Mouse (Mus musculus) cerebellum, adult 2 months (tissue): ENCODE measurements around the gene Ppp1r1c.

Source experiments
- CTCF ChIP-seq: fragments of 200-500 bp; IDR thresholded peaks from 2 replicates; pipeline ENCODE4 v1.5.1; 2011; ENCODE audit warnings: low read depth, mild to moderate bottlenecking, control low read depth, low read length, moderate library complexity, borderline replicate concordance; ENCODE audit not compliant: insufficient read depth
- POLR2A ChIP-seq: fragments of 200-500 bp; IDR thresholded peaks from 2 replicates; pipeline ENCODE4 v1.6.1; 2011; ENCODE audit warnings: low read length, control low read depth, borderline replicate concordance; ENCODE audit not compliant: insufficient read depth

DNA sequence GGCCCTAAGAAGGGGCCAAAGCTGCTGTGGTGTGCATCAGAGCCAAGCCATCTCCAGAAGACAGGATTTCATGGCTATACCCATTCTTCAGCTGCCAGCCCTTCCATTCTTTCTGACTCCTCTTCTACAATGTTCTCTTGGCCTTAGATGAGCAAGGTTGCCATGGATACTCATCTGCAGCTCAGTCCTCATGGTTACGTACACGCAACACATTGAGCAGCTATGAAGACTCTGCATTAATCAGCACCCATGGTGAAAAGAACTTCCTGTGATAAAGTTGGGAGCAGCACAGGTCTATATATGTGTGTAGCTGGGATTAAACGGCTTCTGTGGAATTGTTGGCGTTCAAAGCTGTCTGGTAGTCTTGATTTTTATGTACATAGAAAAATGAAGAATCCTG, 24.3 kb upstream of the Ppp1r1c start:
- TF ChIP-seq CTCF = no peak
- no peak for TF ChIP-seq POLR2A
